Mouse (Mus musculus): Measurements from ENCODE around the gene Tmem130.
A peak's percentile ranks its signal among the peaks of the same experiment; 100 is the strongest.
"Not testable (repeated sequence)": the region's sequence is repeated elsewhere in the genome, so short reads cannot be mapped to it uniquely, and the experiment has no call there.

Tmem130 gene

GRCm38 (mm10) chr5:144761161-144761868 is at the start of gene Tmem130:
Gene Tmem130, minus strand, starts transcription at chr5:144761818.
- no peak for DNase-seq (ENCODE audit: low read depth, low spot score)

- no peak for DNase-seq (ENCODE audit: low read depth, low spot score)
These were observed 45.3 kb upstream of the Tmem130 start for GRCm38 (mm10) chr5:144806931-144807330.

DNA sequence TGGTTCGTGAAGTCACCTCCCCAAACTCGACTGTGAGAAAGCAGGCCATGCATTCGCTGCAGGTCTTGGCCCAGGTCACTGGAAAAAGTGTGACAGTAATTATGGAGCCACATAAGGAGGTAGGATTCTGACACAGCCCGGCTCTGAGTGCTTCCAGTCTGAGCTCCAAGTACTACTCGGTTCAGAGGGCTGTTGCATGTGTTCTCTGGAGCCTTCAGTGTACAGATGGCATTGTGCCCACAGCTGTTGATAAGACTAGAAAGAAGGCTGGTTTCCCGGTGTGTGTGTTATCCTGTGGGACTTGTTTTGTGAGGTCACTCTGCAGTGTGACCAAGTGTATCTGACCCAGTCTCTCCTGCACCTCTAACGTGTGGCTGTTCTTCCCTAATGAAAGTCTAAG is 42.6 kb upstream of the Tmem130 start:
- no peak for DNase-seq (ENCODE audit: low read depth, low spot score)

DNA sequence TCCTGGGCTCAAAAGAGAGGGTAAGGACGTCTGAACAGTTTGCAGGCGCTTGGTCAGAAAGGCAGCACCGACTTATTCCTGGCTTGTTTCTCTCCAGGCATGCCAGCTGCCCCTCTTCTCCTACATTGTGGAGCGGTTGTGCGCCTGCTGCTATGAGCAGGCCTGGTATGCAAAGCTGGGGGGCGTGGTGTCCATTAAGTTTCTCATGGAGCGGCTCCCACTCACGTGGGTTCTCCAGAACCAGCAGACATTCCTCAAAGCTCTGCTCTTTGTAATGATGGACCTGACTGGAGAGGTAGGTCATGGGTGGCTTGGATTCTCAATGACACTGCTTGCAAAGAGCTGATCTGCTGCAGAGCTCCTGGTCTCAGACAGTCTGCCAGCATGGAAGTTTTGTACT is 41.4 kb upstream of the Tmem130 start:
- no peak for DNase-seq (ENCODE audit: low read depth, low spot score)

DNA sequence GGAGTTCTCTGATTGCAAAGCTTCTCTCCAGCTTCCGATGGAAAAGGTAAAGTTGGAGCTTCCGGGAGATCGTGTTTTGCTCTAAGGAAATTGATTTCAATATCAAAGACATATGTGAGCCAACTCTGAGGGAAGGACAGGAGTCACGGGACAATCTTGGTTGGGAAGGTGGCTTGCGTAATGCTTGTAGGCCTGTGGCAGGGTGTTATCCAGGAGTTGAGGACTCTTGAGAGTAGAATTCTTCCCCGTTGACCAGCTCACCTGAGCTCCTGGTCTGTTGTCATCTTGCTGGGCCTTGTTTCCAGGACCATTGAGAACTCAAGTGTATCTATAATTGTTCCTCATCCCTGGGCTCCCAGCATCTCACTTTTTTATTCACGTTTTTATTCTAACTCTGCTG is 35.5 kb upstream of the Tmem130 start:
- DNase-seq (ENCODE audit: low read depth, low spot score): no peak

DNA sequence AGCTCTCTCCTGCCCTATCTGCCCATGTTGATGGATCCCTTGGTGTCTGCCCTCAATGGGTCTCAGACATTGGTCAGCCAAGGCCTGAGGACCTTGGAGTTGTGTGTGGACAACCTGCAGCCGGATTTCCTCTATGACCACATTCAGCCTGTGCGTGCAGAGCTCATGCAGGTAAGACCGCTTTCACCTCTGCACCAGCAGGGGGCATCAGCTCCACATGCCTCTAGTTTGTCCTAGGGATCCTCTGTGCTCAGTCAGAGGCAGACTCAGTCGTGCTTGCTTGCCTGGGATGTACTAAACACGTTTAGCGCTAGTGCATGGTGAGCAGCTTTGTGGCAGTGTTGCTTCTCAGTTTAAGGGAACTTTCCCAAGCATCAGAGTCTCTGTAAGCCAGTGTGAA is 33.1 kb upstream of the Tmem130 start:
- peak; percentile 3 for DNase-seq (ENCODE audit: low read depth, low spot score)

DNA sequence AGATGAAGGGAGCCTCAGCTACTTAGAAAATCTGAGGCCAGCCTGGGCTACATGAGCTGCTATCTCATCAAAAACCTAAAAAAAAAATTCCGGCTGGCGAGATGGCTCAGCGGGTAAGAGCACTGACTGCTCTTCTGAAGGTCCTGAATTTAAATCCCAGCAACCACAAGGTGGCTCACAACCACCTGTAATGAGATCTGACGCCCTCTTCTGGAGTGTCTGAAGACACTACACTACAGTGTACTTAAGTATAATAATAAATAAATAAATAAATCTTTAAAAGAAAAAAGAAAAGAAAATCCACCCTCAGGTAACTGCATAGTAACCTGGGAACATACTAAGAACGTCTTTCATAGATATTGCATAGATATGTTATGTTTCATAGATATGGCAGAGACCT is 31.8 kb upstream of the Tmem130 start:
- DNase-seq (ENCODE audit: low read depth, low spot score): no peak

DNA sequence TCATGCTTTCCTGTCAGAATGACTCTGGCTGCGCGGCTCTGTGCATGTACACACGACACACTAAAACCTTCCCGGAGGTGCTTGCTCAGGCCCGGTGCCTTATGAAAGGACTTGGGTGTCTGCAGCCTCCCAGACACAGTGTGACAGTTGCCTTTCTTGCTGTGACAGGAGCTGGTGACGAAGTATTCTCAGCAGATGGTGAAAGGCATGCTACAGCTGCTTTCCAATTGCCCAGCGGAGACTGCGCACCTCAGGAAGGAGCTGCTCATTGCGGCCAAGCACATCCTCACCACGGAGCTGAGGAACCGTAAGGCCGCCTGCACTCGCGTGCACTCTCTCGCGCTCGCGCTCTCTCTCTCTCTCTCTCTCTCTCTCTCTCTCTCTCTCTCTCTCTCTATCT is 24.8 kb upstream of the Tmem130 start:
- DNase-seq (ENCODE audit: low read depth, low spot score): no peak

DNA sequence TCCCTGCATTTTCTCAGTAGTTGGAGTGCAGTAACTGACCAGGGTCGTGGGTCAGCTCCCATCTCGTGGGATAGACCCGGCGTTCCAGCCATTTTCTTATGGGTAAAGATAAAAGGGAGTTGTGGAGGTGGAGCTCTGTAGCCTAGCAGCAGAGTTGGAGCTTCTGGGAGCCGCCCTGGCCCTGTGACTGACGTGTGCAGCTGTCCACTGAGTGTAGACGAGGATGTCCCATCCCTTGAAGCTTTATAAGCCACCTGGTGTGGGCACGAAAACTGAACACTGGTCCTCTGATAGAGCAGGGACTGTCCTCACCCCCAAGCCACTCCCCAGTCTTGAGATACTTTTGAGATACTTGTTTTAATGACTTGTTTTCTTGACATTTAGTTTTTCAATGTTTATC is 19.0 kb upstream of the Tmem130 start:
- DNase-seq (ENCODE audit: low read depth, low spot score): no peak

GRCm38 (mm10) chr5:144773231-144773630 is 11.6 kb upstream of the Tmem130 start:
- DNase-seq (ENCODE audit: low read depth, low spot score): no peak

- no peak for DNase-seq (ENCODE audit: low read depth, low spot score)
These were observed 7.5 kb upstream of the Tmem130 start for GRCm38 (mm10) chr5:144769067-144769482.

DNA sequence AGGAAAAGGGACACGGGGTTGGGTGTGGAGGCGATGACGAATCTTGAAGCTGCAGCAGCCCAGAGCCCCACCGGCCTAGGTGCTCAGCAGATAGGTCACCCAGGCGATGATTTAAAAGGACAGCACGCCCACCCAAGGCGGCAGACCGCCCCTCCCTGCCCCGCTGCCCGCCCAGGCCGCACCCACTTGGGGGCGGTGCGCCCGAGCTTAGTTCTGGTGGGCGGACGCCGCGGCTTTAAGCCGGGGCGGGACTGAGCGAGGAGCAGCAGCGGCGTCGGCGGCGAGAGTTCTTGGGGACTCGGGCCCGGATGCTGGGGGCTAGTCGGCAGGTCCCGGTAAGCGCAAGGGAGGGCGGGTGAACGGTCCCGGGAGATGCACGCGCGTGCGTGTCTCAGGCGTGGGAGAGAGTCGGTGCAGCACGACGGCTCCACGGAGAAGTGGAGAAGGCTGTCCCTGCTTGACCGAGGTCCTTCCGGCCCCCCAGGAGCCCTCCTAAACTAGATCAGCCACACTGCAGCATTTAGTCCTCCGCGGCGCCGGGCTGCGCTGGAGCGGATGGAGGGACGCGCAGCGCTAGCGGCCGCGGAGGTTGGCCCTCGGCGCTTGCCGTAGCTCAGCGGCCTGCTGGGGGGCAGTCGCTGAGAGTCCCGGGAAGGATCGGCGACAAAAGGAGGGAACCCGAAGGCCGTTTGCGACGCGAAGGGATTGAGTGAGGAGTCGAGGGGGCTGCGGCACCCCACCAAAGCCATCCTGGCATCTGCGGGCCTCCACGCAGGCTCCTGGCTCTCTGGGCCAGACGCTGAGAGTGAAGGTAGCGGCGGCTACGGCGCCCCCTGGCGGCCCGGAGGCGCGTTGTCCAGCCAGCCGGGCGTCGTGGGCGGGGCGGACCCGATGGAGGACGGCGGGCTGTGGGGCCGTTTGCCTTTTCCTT is 6.6 kb upstream of the Tmem130 start:
- DNase-seq (ENCODE audit: low read depth, low spot score): peak; percentile 79

DNA sequence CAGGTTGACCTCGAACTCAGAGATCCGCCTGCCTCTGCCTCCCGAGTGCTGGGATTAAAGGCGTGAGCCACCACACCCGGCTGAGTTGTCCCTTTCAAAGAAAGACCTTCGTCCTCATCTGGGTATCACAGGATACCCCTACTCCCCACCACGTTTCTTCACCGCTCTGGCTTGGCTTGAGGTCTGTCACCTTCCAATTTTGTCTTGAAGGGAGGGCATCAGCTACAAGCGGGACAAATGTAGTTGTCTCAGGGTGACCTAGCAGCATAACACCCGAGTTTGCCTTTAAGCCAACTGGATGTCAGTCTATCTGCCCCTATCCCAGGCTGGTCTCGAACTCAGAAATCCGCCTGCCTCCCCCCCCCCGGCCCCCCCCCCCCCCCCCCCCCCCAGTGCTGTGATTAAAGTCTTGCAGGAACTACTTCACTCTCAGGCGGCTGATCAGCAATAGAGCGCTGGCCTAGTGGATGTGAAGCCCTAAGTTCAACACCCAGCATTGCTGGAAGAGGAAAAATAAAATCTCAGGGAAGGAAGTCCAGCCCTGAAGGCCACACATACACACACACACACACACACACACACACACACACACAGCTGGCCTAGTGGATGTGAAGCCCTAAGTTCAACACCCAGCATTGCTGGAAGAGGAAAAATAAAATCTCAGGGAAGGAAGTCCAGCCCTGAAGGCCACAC is 5.6 kb upstream of the Tmem130 start, which contains the start of gene Trrap:
Trrap (plus strand) TSS at position 627 of the 693 bp plus-strand sequence.
- DNase-seq (ENCODE audit: low read depth, low spot score): not testable (repeated sequence)

- no peak for DNase-seq (ENCODE audit: low read depth, low spot score)
These were observed 5.0 kb upstream of the Tmem130 start for GRCm38 (mm10) chr5:144766646-144767045.

DNA sequence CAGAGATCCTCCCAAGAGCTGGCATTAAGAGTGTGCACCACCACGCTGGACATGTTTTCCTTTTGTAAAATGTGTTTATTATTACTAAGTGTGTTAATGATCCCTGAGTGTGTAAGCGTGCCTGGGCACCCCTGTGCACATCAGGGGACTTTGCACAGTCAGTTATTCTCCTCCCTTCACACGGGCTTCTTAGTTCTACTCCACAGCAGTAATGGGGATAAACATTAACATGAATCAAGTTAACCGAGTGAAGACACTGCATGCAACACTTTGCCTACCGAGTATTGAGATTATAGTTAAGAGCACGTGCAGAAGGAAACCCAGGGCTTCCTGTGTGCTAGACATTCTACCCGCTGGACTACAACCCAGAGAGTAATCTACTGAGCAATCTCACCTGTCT is 4.4 kb upstream of the Tmem130 start:
- no peak for DNase-seq (ENCODE audit: low read depth, low spot score)

DNA sequence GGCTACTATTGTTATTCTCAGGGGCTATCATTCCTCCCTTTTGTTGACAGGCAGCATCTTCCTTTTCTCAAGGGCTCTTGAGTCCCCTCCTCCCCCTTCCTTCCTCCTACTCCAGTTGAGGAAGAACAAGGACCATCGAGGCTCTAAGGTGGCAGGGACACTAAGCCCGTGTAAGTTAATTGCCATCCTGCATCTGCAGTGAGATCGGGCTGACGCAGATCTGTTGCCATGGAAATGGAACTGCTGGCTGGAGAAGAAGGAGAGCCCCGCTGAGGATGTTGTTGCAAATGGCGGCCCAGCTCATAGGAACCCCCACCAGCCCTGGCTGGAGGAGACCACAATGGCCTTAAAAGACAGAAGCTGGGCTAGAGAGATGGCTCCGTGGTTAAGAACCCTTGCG is 3.2 kb downstream of the Tmem130 start:
- no peak for DNase-seq (ENCODE audit: low read depth, low spot score)

GRCm38 (mm10) chr5:144757402-144757801 is 4.2 kb downstream of the Tmem130 start:
- no peak for DNase-seq (ENCODE audit: low read depth, low spot score)

DNA sequence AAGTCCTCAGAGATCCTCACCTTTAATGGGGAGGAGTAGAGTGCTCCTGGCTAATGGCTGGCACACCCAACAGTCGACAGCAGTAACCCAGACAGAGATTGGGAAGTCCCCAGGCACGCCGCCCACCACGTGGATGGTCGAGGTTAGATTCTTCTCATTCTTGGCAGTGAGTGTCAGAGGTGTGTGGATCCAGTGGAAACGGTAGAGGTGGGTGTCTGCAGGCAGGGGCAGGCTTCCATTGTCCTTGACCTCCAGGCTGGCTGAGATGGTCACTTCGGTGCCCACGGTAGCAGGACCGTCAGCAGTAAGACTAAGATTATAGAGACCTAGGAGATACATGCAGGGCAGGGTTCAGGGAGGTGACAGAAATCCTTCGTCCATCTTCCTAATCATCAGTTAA is 6.4 kb downstream of the Tmem130 start:
- DNase-seq (ENCODE audit: low read depth, low spot score): no peak

DNA sequence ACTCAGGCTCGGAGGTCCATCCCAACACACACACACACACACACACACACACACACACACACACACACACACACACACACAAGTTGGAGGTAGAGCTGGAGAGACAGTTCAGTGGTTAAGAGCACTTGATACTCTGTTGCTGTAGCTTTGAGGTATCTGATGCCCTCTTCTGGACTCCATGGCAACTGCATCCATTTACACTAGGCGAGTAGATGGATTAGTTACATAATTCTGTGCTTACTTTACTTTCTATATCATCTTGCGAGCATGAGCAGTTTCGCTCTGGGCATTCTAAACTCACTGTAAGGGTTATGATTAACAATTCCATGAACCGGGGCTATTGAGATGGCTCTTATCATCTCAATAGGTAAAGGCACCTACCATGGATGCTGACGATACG is 8.6 kb downstream of the Tmem130 start:
- peak; percentile 31 for DNase-seq (ENCODE audit: low read depth, low spot score)

GRCm38 (mm10) chr5:144752432-144752831 is 9.2 kb downstream of the Tmem130 start:
- no peak for DNase-seq (ENCODE audit: low read depth, low spot score)

DNA sequence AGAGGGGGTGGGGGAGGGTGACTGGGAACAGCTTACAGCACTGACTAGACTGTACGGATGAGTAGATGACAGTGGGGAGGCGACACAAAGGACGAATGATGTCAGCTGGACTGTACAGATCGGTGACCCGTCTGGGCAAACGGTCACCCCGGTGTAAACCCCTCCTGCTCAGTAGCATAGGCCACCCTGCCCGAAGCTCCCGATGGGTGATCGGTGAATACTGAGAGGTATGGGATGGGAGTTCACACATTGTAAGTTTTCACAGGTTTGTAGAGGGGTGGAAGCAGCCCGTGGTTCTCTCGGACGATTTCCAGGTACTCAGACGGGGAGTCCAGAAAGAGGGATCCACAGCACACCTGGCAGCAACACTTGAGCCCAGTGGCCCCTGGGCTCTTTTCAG is 24.5 kb downstream of the Tmem130 start:
- no peak for DNase-seq (ENCODE audit: low read depth, low spot score)

GRCm38 (mm10) chr5:144734949-144735348 is 26.7 kb downstream of the Tmem130 start:
- DNase-seq (ENCODE audit: low read depth, low spot score): peak; percentile 48

All from embryo, embryonic 11.5 days (tissue).